Mouse (Mus musculus) bone marrow, adult 2 months (tissue): ENCODE measurements around the gene Sh3glb2.

ENCODE experiments used
- CTCF ChIP-seq: fragments of 200-500 bp; IDR thresholded peaks from 2 replicates; pipeline ENCODE4 v1.5.1; 2011; ENCODE audit warnings: low read length, control low read depth; ENCODE audit not compliant: control insufficient read depth, insufficient read depth
- POLR2A ChIP-seq: fragments of 200-500 bp; IDR thresholded peaks from 2 replicates; pipeline ENCODE4 v1.6.1; 2011; ENCODE audit warnings: low read depth, mild to moderate bottlenecking, control low read depth, low read length, borderline replicate concordance; ENCODE audit not compliant: control insufficient read depth

- no peak for TF ChIP-seq CTCF
- no peak for TF ChIP-seq POLR2A
Observed at GRCm38 (mm10) chr2:30366203-30366602, 7.1 kb upstream of the Sh3glb2 start.
